Mouse (Mus musculus) liver, adult 2 months (tissue): ENCODE data around the gene Pak2.

Experiments used
- CTCF ChIP-seq: fragments of 200-500 bp; IDR thresholded peaks from 2 replicates; pipeline ENCODE4 v1.5.1; 2011; ENCODE audit warnings: low read depth, low read length, control low read depth
- POLR2A ChIP-seq: fragments of 200-500 bp; IDR thresholded peaks from 2 replicates; pipeline ENCODE4 v1.6.1; 2011; ENCODE audit warnings: low read length, control low read depth; ENCODE audit not compliant: insufficient read depth; ENCODE audit errors: extremely low read depth

DNA sequence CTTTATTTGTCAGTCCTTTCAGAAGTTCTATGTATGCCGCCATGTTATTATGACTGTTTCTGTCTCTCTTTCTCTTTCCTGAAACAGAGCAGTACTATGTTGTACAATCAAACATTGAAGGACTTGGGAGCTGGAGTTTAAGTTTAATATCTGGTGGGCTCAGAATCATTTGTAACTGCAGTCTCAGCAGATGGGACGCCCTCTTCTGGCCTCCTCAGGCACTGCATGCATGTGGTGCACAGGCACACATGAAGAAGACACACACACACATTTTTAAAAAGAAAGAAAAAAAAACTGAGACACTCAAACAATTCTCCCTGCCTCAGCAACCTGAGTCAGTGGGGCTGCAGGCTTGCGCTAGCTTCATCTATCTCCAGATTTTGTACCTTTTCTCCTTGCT, 41.3 kb upstream of the Pak2 start:
- TF ChIP-seq POLR2A = no peak
- TF ChIP-seq CTCF = peak; percentile 18; the same call in 1 of the 2 replicates
